Mouse (Mus musculus) testis, adult 2 months (tissue): ENCODE data around the gene Usp12. TPM values are rescaled to one million over a fixed set of nuclear protein-coding genes. Genes with fewer than 3 reads are reported as not detected.

ENCODE experiments used
- H3K27ac ChIP-seq: fragments of 200-500 bp; 2 replicates; pipeline ENCODE4 v1.5.1; 2012; ENCODE audit warnings: low read depth, low read length; ENCODE audit not compliant: control insufficient read depth, insufficient read depth
- H3K27me3 ChIP-seq: fragments of 200-500 bp; 2 replicates; pipeline ENCODE4 v1.6.1; 2012; ENCODE audit warnings: mild to moderate bottlenecking, low read length, moderate library complexity; ENCODE audit not compliant: control insufficient read depth, insufficient read depth
- H3K36me3 ChIP-seq: fragments of 200-500 bp; 2 replicates; pipeline ENCODE4 v1.6.1; 2012; ENCODE audit warnings: mild to moderate bottlenecking, low read length; ENCODE audit not compliant: control insufficient read depth, insufficient read depth
- H3K4me1 ChIP-seq: fragments of 200-500 bp; 2 replicates; pipeline ENCODE4 v1.6.1; 2012; ENCODE audit warnings: low read length; ENCODE audit not compliant: control insufficient read depth, insufficient read depth
- H3K4me3 ChIP-seq: fragments of 200-500 bp; 2 replicates; pipeline ENCODE4 v1.5.1; 2012; ENCODE audit warnings: low read depth, mild to moderate bottlenecking, low read length, moderate library complexity, mixed read lengths; ENCODE audit not compliant: control insufficient read depth
- CTCF ChIP-seq: fragments of 200-500 bp; IDR thresholded peaks from 2 replicates; pipeline ENCODE4 v1.5.1; 2012; ENCODE audit warnings: low read depth, mild to moderate bottlenecking, inconsistent platforms, low read length, moderate library complexity; ENCODE audit not compliant: control insufficient read depth, insufficient read depth, insufficient replicate concordance
- POLR2A ChIP-seq: fragments of 200-500 bp; IDR thresholded peaks from 2 replicates; pipeline ENCODE4 v1.6.1; 2012; ENCODE audit warnings: low read depth, mild to moderate bottlenecking, inconsistent platforms, low read length, moderate library complexity; ENCODE audit not compliant: control insufficient read depth
- polyA plus RNA-seq: library from polyadenylated mRNA; depleted of rRNA; stranded (reverse); fragments of >200 nt; gene quantifications from 2 replicates; pipeline ENCODE4 v1.2.3, GENCODE M21; 2012

Gene Usp12
- polyA plus RNA-seq, 1 experiment = 27.7 TPM

- TF ChIP-seq CTCF = no peak
- Histone ChIP-seq H3K27ac (no peak overlapping the region), H3K4me1 (no peaks in the 10 kb centered on the region; the same call in 1 of the 2 replicates), H3K4me3 (no peak overlapping the region), H3K36me3 (no peaks in the 10 kb centered on the region), H3K27me3 (no peaks in the 10 kb centered on the region)
These were observed 8.7 kb downstream of the Usp12 start for GRCm38 (mm10) chr5:146786123-146786522.

- Histone ChIP-seq H3K27me3 (no peaks in the 10 kb centered on the region), H3K36me3 (no peaks in the 10 kb centered on the region), H3K27ac (no peak overlapping the region), H3K4me3 (no peak overlapping the region), H3K4me1 (peaks cover 3% of the 10 kb centered on the region; the same call in 1 of the 2 replicates)
- TF ChIP-seq POLR2A = no peak
- no peak for TF ChIP-seq CTCF
These were observed 10.9 kb downstream of the Usp12 start for GRCm38 (mm10) chr5:146783891-146784290.

- Histone ChIP-seq H3K36me3 (no peaks in the 10 kb centered on the region), H3K27ac (no peak overlapping the region), H3K4me1 (peaks cover 3% of the 10 kb centered on the region; the same call in 1 of the 2 replicates), H3K27me3 (no peaks in the 10 kb centered on the region), H3K4me3 (no peak overlapping the region)
- TF ChIP-seq CTCF = no peak; the same call in 1 of the 2 replicates
- no peak for TF ChIP-seq POLR2A
These were observed 11.5 kb downstream of the Usp12 start for GRCm38 (mm10) chr5:146783300-146783699.

GRCm38 (mm10) chr5:146781663-146782062 is 13.1 kb downstream of the Usp12 start:
- Histone ChIP-seq H3K4me1 (peaks cover 3% of the 10 kb centered on the region; the same call in 1 of the 2 replicates), H3K27ac (no peak overlapping the region), H3K4me3 (no peak overlapping the region), H3K27me3 (no peaks in the 10 kb centered on the region), H3K36me3 (no peaks in the 10 kb centered on the region)
- TF ChIP-seq CTCF (no peak), POLR2A (no peak)

- H3K27ac ChIP-seq = no peak overlapping the region
- no peaks in the 10 kb centered on the region for H3K36me3 ChIP-seq
- H3K4me1 ChIP-seq = peaks cover 3% of the 10 kb centered on the region; the same call in 1 of the 2 replicates
- H3K27me3 ChIP-seq = no peaks in the 10 kb centered on the region
- TF ChIP-seq POLR2A (no peak), CTCF (no peak)
- no peak overlapping the region for H3K4me3 ChIP-seq
These were observed 14.9 kb downstream of the Usp12 start for GRCm38 (mm10) chr5:146779931-146780330.

GRCm38 (mm10) chr5:146776988-146777639 is 17.7 kb downstream of the Usp12 start:
- H3K4me3 ChIP-seq = no peak overlapping the region
- no peaks in the 10 kb centered on the region for H3K36me3 ChIP-seq
- H3K27me3 ChIP-seq = no peaks in the 10 kb centered on the region
- H3K27ac ChIP-seq = no peak overlapping the region
- peaks cover 3% of the 10 kb centered on the region; the same call in 1 of the 2 replicates for H3K4me1 ChIP-seq
- TF ChIP-seq CTCF (no peak), POLR2A (no peak)

- Histone ChIP-seq H3K4me3 (no peak overlapping the region), H3K36me3 (no peaks in the 10 kb centered on the region), H3K27ac (no peak overlapping the region), H3K27me3 (no peaks in the 10 kb centered on the region), H3K4me1 (peaks cover 2% of the 10 kb centered on the region; the same call in 1 of the 2 replicates)
- TF ChIP-seq POLR2A (no peak), CTCF (no peak)
These were observed 22.8 kb downstream of the Usp12 start for GRCm38 (mm10) chr5:146771982-146772381.
